Mouse (Mus musculus) embryonic stem cell, embryonic (primary cell): Measurements from ENCODE around the gene Msh4.

Source experiments
- CTCF ChIA-PET, 4 experiments: fragments of 300-600 bp in 2 of 4; fragments of 350-600 bp in 2 of 4; sonication (Branson Sonifier 250); formaldehyde crosslinking; loops; one replicate each; lab custom pipeline; 2022; ENCODE audit warnings: inconsistent platforms in 2 of 4; lab: Charles Lee
- POLR2A ChIA-PET, 4 experiments: fragments of 300-600 bp in 2 of 4; fragments of 350-600 bp in 2 of 4; sonication (Branson Sonifier 250); formaldehyde crosslinking; loops; one replicate each; lab custom pipeline; 2022; ENCODE audit warnings: antibody characterized with exemption in 4 of 4, inconsistent platforms in 1 of 4; lab: Charles Lee

Gene Msh4

GRCm38 (mm10) chr3:153807444-153808149 lies 98.3 kb downstream of the Msh4 start:
- CTCF ChIA-PET, result interaction anchor here in 3 of 4 experiments (0.6 to 1.0 kb wide), 3 partner anchors 10 to 75 kb away, joined by 3 read pairs; no protein-coding TSS in a partner anchor
- POLR2A ChIA-PET, result interaction anchor here in 2 of 4 experiments (0.6 to 2.9 kb wide), 6 partner anchors 10 to 585 kb away, joined by 3 to 18 read pairs (median 4); partner anchors contain the start of gene Rabggtb (in 1 of the 2)
